Mouse (Mus musculus) MEL (cell line): ENCODE measurements around the gene Efcab5. TPM values are rescaled to one million over a fixed set of nuclear protein-coding genes. Genes with fewer than 3 reads are reported as not detected.

Source experiments
- DNase-seq: peaks from one replicate; pipeline ENCODE4 v3.0.0; 2011; ENCODE audit warnings: low read depth, low spot score
- H3K27ac ChIP-seq: 2 replicates; pipeline ENCODE4 v1.5.1; 2012; ENCODE audit warnings: low read depth, mild to moderate bottlenecking, control low read depth, low read length, moderate library complexity; ENCODE audit not compliant: control insufficient read depth
- H3K27me3 ChIP-seq, 2 experiments: fragments of 150-350 bp in 1 of 2; sonication (generic) in 1 of 2; 2 replicates each; pipeline ENCODE4 v1.6.1; 2012; ENCODE audit warnings: low read length in 2 of 2, mild to moderate bottlenecking in 2 of 2, improper control_type of control experiment in 1 of 2, moderate library complexity in 1 of 2; ENCODE audit not compliant: insufficient read depth in 2 of 2, control insufficient read depth in 1 of 2
- H3K36me3 ChIP-seq, 2 experiments: 2 replicates each; pipeline ENCODE4 v1.6.1; 2012 to 2014; ENCODE audit warnings: low read length in 2 of 2, improper control_type of control experiment in 1 of 2, inconsistent platforms in 1 of 2, mild to moderate bottlenecking in 1 of 2; ENCODE audit not compliant: insufficient read depth in 2 of 2, control insufficient read depth in 1 of 2
- H3K4me1 ChIP-seq, 2 experiments: fragments of 150-350 bp in 1 of 2; sonication (generic) in 1 of 2; 2 replicates each; pipeline ENCODE4 v1.6.1; 2012; ENCODE audit warnings: low read length in 2 of 2, improper control_type of control experiment in 1 of 2, mild to moderate bottlenecking in 1 of 2; ENCODE audit not compliant: insufficient read depth in 2 of 2, control insufficient read depth in 1 of 2
- H3K4me3 ChIP-seq, 2 experiments: fragments of 150-350 bp in 1 of 2; sonication (generic) in 1 of 2; 2 replicates each; pipeline ENCODE4 v1.5.1; 2012; ENCODE audit warnings: low read depth in 2 of 2, low read length in 2 of 2, mild to moderate bottlenecking in 2 of 2, moderate library complexity in 2 of 2, control low read depth in 1 of 2, improper control_type of control experiment in 1 of 2; ENCODE audit not compliant: control insufficient read depth in 1 of 2, insufficient read depth in 1 of 2
- H3K79me2 ChIP-seq: 2 replicates; pipeline ENCODE4 v1.6.1; 2012; ENCODE audit warnings: mild to moderate bottlenecking, low read length, moderate library complexity; ENCODE audit not compliant: control insufficient read depth, poor library complexity, insufficient read depth
- H3K9ac ChIP-seq: 2 replicates; pipeline ENCODE4 v1.6.1; 2012; ENCODE audit warnings: low read depth, mild to moderate bottlenecking, control low read depth, low read length, moderate library complexity; ENCODE audit not compliant: control insufficient read depth, poor library complexity, severe bottlenecking
- H3K9me3 ChIP-seq: fragments of 150-350 bp; sonication (generic); replicated peaks from 2 replicates; pipeline ENCODE4 v1.6.1; 2012; ENCODE audit warnings: mild to moderate bottlenecking, low read length, improper control_type of control experiment, moderate library complexity; ENCODE audit not compliant: insufficient read depth
- BHLHE40 ChIP-seq: IDR thresholded peaks from 2 replicates; pipeline ENCODE4 v1.6.1; 2012; ENCODE audit warnings: low read depth, mild to moderate bottlenecking, inconsistent platforms, low read length, improper control_type of control experiment, borderline replicate concordance
- CHD1 ChIP-seq: IDR thresholded peaks from 2 replicates; pipeline ENCODE4 v1.6.1; 2012; ENCODE audit warnings: low read depth, mild to moderate bottlenecking, inconsistent platforms, low read length, improper control_type of control experiment
- E2F4 ChIP-seq: IDR thresholded peaks from 2 replicates; pipeline ENCODE4 v1.6.1; 2011; ENCODE audit warnings: low read depth, low read length, improper control_type of control experiment, borderline replicate concordance
- ELF1 ChIP-seq: IDR thresholded peaks from 2 replicates; pipeline ENCODE4 v1.6.1; 2014; ENCODE audit warnings: low read depth, mild to moderate bottlenecking, inconsistent platforms, low read length, improper control_type of control experiment, moderate library complexity
- EP300 ChIP-seq, 2 experiments: IDR thresholded peaks; 2 replicates each; pipeline ENCODE4 v1.6.1; 2011; ENCODE audit warnings: improper control_type of control experiment in 2 of 2, low read length in 2 of 2, low read depth in 1 of 2, mild to moderate bottlenecking in 1 of 2
- ETS1 ChIP-seq: IDR thresholded peaks from 2 replicates; pipeline ENCODE4 v1.6.1; 2012; ENCODE audit warnings: low read depth, mild to moderate bottlenecking, inconsistent platforms, low read length, improper control_type of control experiment, moderate library complexity
- GATA1 ChIP-seq: IDR thresholded peaks from 2 replicates; pipeline ENCODE4 v1.6.1; 2011; ENCODE audit warnings: low read depth, low read length, improper control_type of control experiment
- HCFC1 ChIP-seq: IDR thresholded peaks from 2 replicates; pipeline ENCODE4 v1.6.1; 2012; ENCODE audit warnings: low read depth, mild to moderate bottlenecking, inconsistent platforms, low read length, improper control_type of control experiment, moderate library complexity
- JUND ChIP-seq: IDR thresholded peaks from 2 replicates; pipeline ENCODE4 v1.6.1; 2011; ENCODE audit warnings: low read depth, mild to moderate bottlenecking, improper control_type of control experiment, low read length
- KAT2A ChIP-seq: conservative IDR thresholded peaks from 2 replicates; pipeline ENCODE4 v1.6.1; 2012; ENCODE audit warnings: low read depth, low read length, improper control_type of control experiment, inconsistent platforms
- MAX ChIP-seq: IDR thresholded peaks from 2 replicates; pipeline ENCODE4 v1.6.1; 2011; ENCODE audit warnings: low read length, improper control_type of control experiment
- MXI1 ChIP-seq: IDR thresholded peaks from 2 replicates; pipeline ENCODE4 v1.6.1; 2011; ENCODE audit warnings: mild to moderate bottlenecking, low read depth, low read length, improper control_type of control experiment
- MYB ChIP-seq: IDR thresholded peaks from 2 replicates; pipeline ENCODE4 v1.6.1; 2011; ENCODE audit warnings: mild to moderate bottlenecking, low read depth, low read length, improper control_type of control experiment
- MYC ChIP-seq: IDR thresholded peaks from 2 replicates; pipeline ENCODE4 v1.6.1; 2011; ENCODE audit warnings: low read depth, mild to moderate bottlenecking, low read length, improper control_type of control experiment, moderate library complexity
- POLR2AphosphoS2 ChIP-seq: IDR thresholded peaks from 2 replicates; pipeline ENCODE4 v1.6.1; 2011; ENCODE audit warnings: low read length, improper control_type of control experiment
- SMC3 ChIP-seq: IDR thresholded peaks from 2 replicates; pipeline ENCODE4 v1.6.1; 2011; ENCODE audit warnings: low read depth, low read length, improper control_type of control experiment
- TBP ChIP-seq: IDR thresholded peaks from 2 replicates; pipeline ENCODE4 v1.8.0; 2011; ENCODE audit warnings: low read depth, low read length, improper control_type of control experiment
- TCF12 ChIP-seq: IDR thresholded peaks from 2 replicates; pipeline ENCODE4 v1.6.1; 2014; ENCODE audit warnings: low read depth, mild to moderate bottlenecking, inconsistent platforms, low read length, improper control_type of control experiment, moderate library complexity
- USF1 ChIP-seq: IDR thresholded peaks from 2 replicates; pipeline ENCODE4 v1.6.1; 2014; ENCODE audit warnings: low read depth, mild to moderate bottlenecking, inconsistent platforms, low read length, improper control_type of control experiment, moderate library complexity
- ZC3H11A ChIP-seq: IDR thresholded peaks from 2 replicates; pipeline ENCODE4 v1.6.1; 2012; ENCODE audit warnings: low read depth, mild to moderate bottlenecking, inconsistent platforms, low read length, improper control_type of control experiment
- ZKSCAN1 ChIP-seq: IDR thresholded peaks from 2 replicates; pipeline ENCODE4 v1.6.1; 2012; ENCODE audit warnings: low read depth, mild to moderate bottlenecking, inconsistent platforms, low read length, improper control_type of control experiment, moderate library complexity
- ZNF384 ChIP-seq: IDR thresholded peaks from 2 replicates; pipeline ENCODE4 v1.6.1; 2012; ENCODE audit warnings: low read depth, mild to moderate bottlenecking, inconsistent platforms, low read length, improper control_type of control experiment
- polyA plus RNA-seq, 2 experiments: library from polyadenylated mRNA; stranded (reverse) in 1 of 2; unstranded in 1 of 2; fragments of >175 nt in 1 of 2; fragments of >200 nt in 1 of 2; gene quantifications; 2 replicates each; pipeline versions ENCODE4 v1.2.1 to v1.2.4; 2012; ENCODE audit warnings: low replicate concordance in 2 of 2, low read depth in 1 of 2; ENCODE audit not compliant: insufficient read length in 2 of 2, insufficient read depth in 1 of 2, missing spikeins in 1 of 2
- total RNA-seq: library from RNA; depleted of rRNA; stranded (reverse); fragments of 300-350 nt; gene quantifications from 2 replicates; pipeline ENCODE4 v1.2.3, GENCODE M21; 2012

Efcab5 gene
- total and polyA plus RNA-seq, 3 experiments, result 0.27 to 0.29 TPM; not detected in 1

GRCm38 (mm10) chr11:77230765-77231164 lies 42.0 kb upstream of the Efcab5 start:
- Histone ChIP-seq H3K79me2 (peaks cover 8% of the 10 kb centered on the region), H3K27ac (no peak overlapping the region), H3K9me3 (no peaks in the 10 kb centered on the region), H3K4me3 (no peak overlapping the region), H3K27me3 (no peaks in the 10 kb centered on the region), H3K9ac (no peak overlapping the region), H3K4me1 (peaks cover 8 to 24% of the 10 kb centered on the region in 2 experiments)
- peak; percentile 30 for DNase-seq
- TF ChIP-seq GATA1, result 0 out of 2 replicates have a peak, but pooled peaks have one; percentile 27
- TF ChIP-seq MAX, result no peak
- TF ChIP-seq, all 39 proteins: peak for 1
- H3K36me3 ChIP-seq, result peaks cover 0 to 37% of the 10 kb centered on the region in 2 experiments; a peak in 2 of 4 replicates

- peaks cover 0 to 18% of the 10 kb centered on the region in 2 experiments; a peak in 2 of 4 replicates for H3K36me3 ChIP-seq
- peaks cover 8 to 11% of the 10 kb centered on the region in 2 experiments; a peak in 3 of 4 replicates for H3K4me1 ChIP-seq
- no peaks in the 10 kb centered on the region for H3K27me3 ChIP-seq
- H3K9me3 ChIP-seq, result no peaks in the 10 kb centered on the region
- H3K79me2 ChIP-seq, result peaks cover 27% of the 10 kb centered on the region
- DNase-seq, result no peak
- H3K9ac ChIP-seq, result peak overlapping the region; percentile 96
- H3K4me3 ChIP-seq, result peak overlapping the region; percentile 86 to 93
- peak overlapping the region; percentile 78 for H3K27ac ChIP-seq
- TF ChIP-seq ETS1, result peak; percentile 22; the same call in 1 of the 2 replicates
- TF ChIP-seq MYC, result peak; percentile 52; the same call in 1 of the 2 replicates
- TF ChIP-seq MAX, result 0 out of 2 replicates have a peak, but pooled peaks have one; percentile 29
- 0 out of 2 replicates have a peak, but pooled peaks have one; percentile 31 for TF ChIP-seq CHD1
- TF ChIP-seq SMC3, result peak; percentile 15; the same call in 1 of the 2 replicates
- TF ChIP-seq USF1, result no peak
- TF ChIP-seq JUND, result peak; percentile 79; the same call in 1 of the 2 replicates
- no peak for TF ChIP-seq TBP
- TF ChIP-seq ZNF384, result no peak
- TF ChIP-seq HCFC1, result 0 out of 2 replicates have a peak, but pooled peaks have one; percentile 17
These were observed 28.0 kb upstream of the Efcab5 start for GRCm38 (mm10) chr11:77216761-77217130.

- peaks cover 27% of the 10 kb centered on the region for H3K79me2 ChIP-seq
- H3K9me3 ChIP-seq, result no peaks in the 10 kb centered on the region
- peaks cover 8 to 11% of the 10 kb centered on the region in 2 experiments; a peak in 3 of 4 replicates for H3K4me1 ChIP-seq
- DNase-seq, result peak; percentile 95
- no peaks in the 10 kb centered on the region for H3K27me3 ChIP-seq
- H3K36me3 ChIP-seq, result peaks cover 0 to 18% of the 10 kb centered on the region in 2 experiments; a peak in 2 of 4 replicates
- H3K27ac ChIP-seq, result peak within 1 kb of the TSS; percentile 78
- H3K4me3 ChIP-seq, result peak within 1 kb of the TSS; percentile 86 to 93
- H3K9ac ChIP-seq, result peak within 1 kb of the TSS; percentile 96
- TF ChIP-seq ELF1, result peak; percentile 82
- TF ChIP-seq HCFC1, result peak; percentile 70; the same call in 1 of the 2 replicates
- TF ChIP-seq KAT2A, result no peak; the same call in 1 of the 2 replicates
- TF ChIP-seq ZC3H11A, result no peak
- 0 out of 4 replicates have a peak, but pooled peaks of 1 of the 2 experiments have one; percentile 9 for TF ChIP-seq EP300 (IDR thresholded peaks at IDR 0.05; ENCODE audit: low read depth in 1 of 2, low read length in 2 of 2)
- TF ChIP-seq POLR2AphosphoS2, result peak; percentile 69; the same call in 1 of the 2 replicates
- no peak for TF ChIP-seq ZNF384
- peak; percentile 74 for TF ChIP-seq MYB
- peak; percentile 66 for TF ChIP-seq TCF12
- peak; percentile 42; the same call in 1 of the 2 replicates for TF ChIP-seq E2F4
- TF ChIP-seq ZKSCAN1, result peak; percentile 19; the same call in 1 of the 2 replicates
- TF ChIP-seq TBP, result peak; percentile 55; the same call in 1 of the 2 replicates
- TF ChIP-seq MXI1, result peak; percentile 40; the same call in 1 of the 2 replicates
- no peak for TF ChIP-seq MYC
- TF ChIP-seq GATA1, result no peak
- 0 out of 2 replicates have a peak, but pooled peaks have one; percentile 7 for TF ChIP-seq BHLHE40
These were observed 27.4 kb upstream of the Efcab5 start, which contains the start of gene Ssh2 for GRCm38 (mm10) chr11:77215951-77216760. Ssh2 (plus strand) TSS chr11:77216287.
